Mouse (Mus musculus) hindbrain, embryonic 14.5 days (tissue): Measurements from ENCODE around the gene Jsrp1. TPM values are rescaled to one million over a fixed set of nuclear protein-coding genes. Genes with fewer than 3 reads are reported as not detected.

Experiments used
- ATAC-seq: fragments of 200-750 bp; cut with Nextera tagmentation; 2 replicates; pipeline ENCODE4 v1.8.0; 2017; ENCODE audit warnings: moderate number of reproducible peaks, mild to moderate bottlenecking, moderate TSS enrichment, moderate library complexity; ENCODE audit not compliant: low FRiP score
- DNase-seq: peaks from one replicate; pipeline ENCODE4 v3.0.0-alpha.2; 2015; ENCODE audit warnings: low spot score
- H3K27ac ChIP-seq: fragments of 300-500 bp; sonication (generic); 2 replicates; pipeline ENCODE4 v1.5.1; 2014; ENCODE audit warnings: mild to moderate bottlenecking, moderate library complexity
- H3K27me3 ChIP-seq: fragments of 300-500 bp; sonication (generic); 2 replicates; pipeline ENCODE4 v1.6.1; 2014; ENCODE audit warnings: mild to moderate bottlenecking, low read length, mixed read lengths; ENCODE audit not compliant: control insufficient read depth, insufficient read depth
- H3K36me3 ChIP-seq: fragments of 300-500 bp; sonication (generic); replicated peaks from 2 replicates; pipeline ENCODE4 v1.6.1; 2014; ENCODE audit not compliant: control insufficient read depth, insufficient read depth
- H3K4me1 ChIP-seq: fragments of 300-500 bp; sonication (generic); replicated peaks from 2 replicates; pipeline ENCODE4 v1.6.1; 2014; ENCODE audit warnings: antibody characterized with exemption, low read length, mixed read lengths; ENCODE audit not compliant: control insufficient read depth, insufficient read depth
- H3K4me2 ChIP-seq: fragments of 300-500 bp; sonication (generic); replicated peaks from 2 replicates; pipeline ENCODE4 v1.6.1; 2014; ENCODE audit warnings: mild to moderate bottlenecking, moderate library complexity
- H3K4me3 ChIP-seq: fragments of 300-500 bp; sonication (generic); replicated peaks from 2 replicates; pipeline ENCODE4 v1.5.1; 2014; ENCODE audit warnings: mild to moderate bottlenecking, low read length
- H3K9ac ChIP-seq: fragments of 300-500 bp; sonication (generic); 2 replicates; pipeline ENCODE4 v1.6.1; 2014
- H3K9me3 ChIP-seq: fragments of 300-500 bp; sonication (generic); 2 replicates; pipeline ENCODE4 v1.6.1; 2016; ENCODE audit warnings: low read length; ENCODE audit not compliant: control insufficient read depth
- WGBS: fragments of 180-500 bp; shearing (Covaris S2); extraction: QIAGEN DNeasy Blood & Tissue Kit; methylation state at CpG from one replicate; pipeline ENCODE4 v1.1.7; 2014; 5-methylcytosine and 5-hydroxymethylcytosine counted together
- polyA plus RNA-seq: library from polyadenylated mRNA; unstranded; fragments of >200 nt; fragmentation: Nextera tagmentation; extraction: Ambion mirVana; gene quantifications from 2 replicates; pipeline ENCODE4 v1.2.1, GENCODE M21; 2014

The Jsrp1 gene
- polyA plus RNA-seq, 1 experiment from 2014 or later, result 0.96 TPM

DNA sequence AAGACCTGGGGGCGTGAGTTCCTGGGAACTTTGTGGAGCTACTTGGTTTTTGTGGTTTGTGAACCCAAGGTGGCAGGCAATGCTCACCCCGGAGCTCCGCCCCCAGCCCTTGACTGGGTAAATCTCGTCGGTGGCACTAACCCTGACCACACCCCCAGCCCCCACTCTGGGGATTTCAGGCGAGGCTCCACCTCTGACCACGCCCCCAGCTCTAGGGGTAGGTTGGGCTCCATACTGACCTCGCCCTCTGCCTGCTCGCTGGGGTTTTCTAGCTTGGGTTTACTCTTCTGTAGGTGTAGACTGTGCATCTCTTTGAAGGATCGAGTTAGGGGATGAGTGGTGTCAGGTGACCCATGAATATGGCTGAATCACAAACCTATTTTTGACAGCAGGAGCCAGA is 35.3 kb upstream of the Jsrp1 start:
- WGBS, result 12% methylated on average over 10 of the region's 10 CpGs
- H3K27ac ChIP-seq, result no peak overlapping the region

DNA sequence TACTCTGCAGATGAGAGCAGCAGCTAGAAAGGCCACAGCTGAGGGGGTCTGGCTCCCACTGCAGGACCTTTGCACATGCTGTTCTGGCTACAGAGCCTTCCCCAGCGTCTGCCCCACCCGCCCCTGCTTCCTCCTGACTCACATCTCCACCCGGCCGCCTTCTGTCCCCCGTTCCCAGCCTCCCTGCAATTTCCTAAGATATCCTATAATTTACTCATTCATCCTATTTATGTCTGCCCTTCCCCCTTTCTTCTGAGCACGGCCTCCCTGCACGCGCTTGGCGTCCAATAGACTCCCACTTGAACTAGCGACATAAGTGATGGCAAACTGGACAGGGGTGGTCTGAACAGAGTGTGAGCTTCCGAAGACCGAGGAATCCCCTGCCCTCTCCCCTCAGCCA is 32.4 kb upstream of the Jsrp1 start:
- no peak overlapping the region for H3K4me2 ChIP-seq
- no peak for DNase-seq
- no peak overlapping the region for H3K4me3 ChIP-seq
- H3K9ac ChIP-seq, result no peak overlapping the region
- no peaks in the 10 kb centered on the region; the same call in 1 of the 2 replicates for H3K36me3 ChIP-seq
- ATAC-seq, result no peak
- WGBS, result 83% methylated on average over 12 of the region's 12 CpGs
- H3K9me3 ChIP-seq, result no peaks in the 10 kb centered on the region
- H3K27me3 ChIP-seq, result peaks cover 33% of the 10 kb centered on the region
- H3K4me1 ChIP-seq, result peaks cover 5% of the 10 kb centered on the region; the same call in 1 of the 2 replicates
- H3K27ac ChIP-seq, result no peak overlapping the region

More for the DNA sequence above, 35.3 kb upstream of the Jsrp1 start:
- Histone ChIP-seq H3K4me1 (peaks cover 2% of the 10 kb centered on the region; the same call in 1 of the 2 replicates), H3K9me3 (no peaks in the 10 kb centered on the region), H3K36me3 (peaks cover 23% of the 10 kb centered on the region), H3K4me3 (no peak overlapping the region), H3K27me3 (peaks cover 20% of the 10 kb centered on the region), H3K9ac (no peak overlapping the region), H3K4me2 (no peak overlapping the region)
- ATAC-seq, result no peak
- DNase-seq, result no peak

DNA sequence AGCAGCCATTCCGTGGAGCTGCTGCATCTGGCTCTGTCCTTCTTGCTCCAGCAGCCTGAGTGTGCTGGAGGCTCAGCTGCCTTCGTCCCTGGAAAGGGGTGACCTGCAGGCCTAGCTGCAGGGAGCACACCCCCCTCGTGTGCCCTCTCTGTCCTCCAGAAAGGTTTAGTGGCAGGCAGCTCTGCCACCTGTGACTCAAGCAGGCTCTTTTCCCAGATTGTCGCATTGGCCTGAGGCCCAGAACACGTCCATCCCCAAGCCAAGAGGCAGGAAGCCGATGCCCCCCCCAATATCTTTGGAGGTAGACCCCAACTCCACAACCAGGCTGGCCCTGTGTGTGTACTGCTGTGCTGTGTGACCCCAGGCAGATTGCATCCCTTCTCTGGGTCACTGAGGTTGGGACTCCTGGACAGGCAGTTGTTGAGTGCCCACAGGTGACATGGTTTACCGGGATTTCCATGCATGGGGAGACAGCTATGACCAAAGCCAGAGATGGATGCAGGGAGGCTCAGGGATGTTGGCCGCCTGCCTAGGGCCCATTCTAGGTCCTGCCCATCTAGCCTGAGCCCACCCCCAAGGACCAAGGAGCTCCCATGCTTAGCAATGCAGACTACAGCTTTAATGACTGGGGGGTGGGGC is 31.9 kb upstream of the Jsrp1 start:
- Histone ChIP-seq H3K27me3 (peaks cover 33% of the 10 kb centered on the region), H3K4me1 (peaks cover 5% of the 10 kb centered on the region; the same call in 1 of the 2 replicates), H3K4me2 (no peak overlapping the region), H3K9me3 (no peaks in the 10 kb centered on the region), H3K9ac (no peak overlapping the region), H3K27ac (no peak overlapping the region), H3K4me3 (no peak overlapping the region), H3K36me3 (no peaks in the 10 kb centered on the region; the same call in 1 of the 2 replicates)
- ATAC-seq (no peak), DNase-seq (no peak)
- 65% methylated on average over 8 of the region's 8 CpGs for WGBS

DNA sequence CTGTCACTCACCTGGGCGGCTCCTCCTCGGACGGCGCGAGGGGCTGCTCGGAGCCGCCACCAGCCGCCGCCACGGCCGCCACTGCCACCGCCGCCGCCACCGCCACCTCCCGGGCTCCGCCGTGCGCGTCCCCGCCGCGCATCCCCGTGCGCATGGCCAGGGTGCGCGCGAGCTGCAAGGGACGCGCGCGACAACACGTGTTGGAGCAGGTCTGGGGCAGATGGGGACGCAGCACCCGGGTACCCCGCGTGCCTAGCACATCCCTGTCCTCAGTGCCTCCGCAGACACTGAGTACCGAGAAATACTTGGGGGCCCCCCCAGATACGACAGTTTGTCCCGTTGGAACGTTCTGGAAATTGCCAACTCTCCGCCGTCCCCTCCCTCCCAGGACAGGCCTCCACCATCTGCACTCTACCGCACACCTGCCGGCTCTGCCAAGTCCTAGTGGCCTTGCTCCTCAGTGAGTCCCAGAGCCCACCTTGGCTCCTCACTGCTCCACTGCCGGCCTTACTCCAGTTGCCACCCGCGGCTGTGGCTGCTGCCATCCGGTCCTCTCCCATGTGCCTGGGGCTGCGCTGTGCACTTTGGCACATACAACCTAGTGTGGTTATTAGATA is 30.7 kb upstream of the Jsrp1 start, which contains the start of gene Lingo3:
TSS of gene Lingo3 (minus strand) at position 109 of the 617 bp plus-strand sequence.
- Histone ChIP-seq H3K4me2 (peak within 1 kb of the TSS; percentile 88), H3K27ac (no peak within 1 kb of the TSS), H3K27me3 (peaks cover 33% of the 10 kb centered on the region), H3K4me3 (peak within 1 kb of the TSS; percentile 56), H3K9me3 (no peaks in the 10 kb centered on the region), H3K9ac (peak within 1 kb of the TSS; percentile 75), H3K4me1 (peaks cover 5% of the 10 kb centered on the region; the same call in 1 of the 2 replicates), H3K36me3 (no peaks in the 10 kb centered on the region)
- WGBS, result 4% methylated on average over 36 of the region's 51 CpGs
- DNase-seq (peak; percentile 70), ATAC-seq (peak; percentile 44; the same call in 1 of the 2 replicates)

DNA sequence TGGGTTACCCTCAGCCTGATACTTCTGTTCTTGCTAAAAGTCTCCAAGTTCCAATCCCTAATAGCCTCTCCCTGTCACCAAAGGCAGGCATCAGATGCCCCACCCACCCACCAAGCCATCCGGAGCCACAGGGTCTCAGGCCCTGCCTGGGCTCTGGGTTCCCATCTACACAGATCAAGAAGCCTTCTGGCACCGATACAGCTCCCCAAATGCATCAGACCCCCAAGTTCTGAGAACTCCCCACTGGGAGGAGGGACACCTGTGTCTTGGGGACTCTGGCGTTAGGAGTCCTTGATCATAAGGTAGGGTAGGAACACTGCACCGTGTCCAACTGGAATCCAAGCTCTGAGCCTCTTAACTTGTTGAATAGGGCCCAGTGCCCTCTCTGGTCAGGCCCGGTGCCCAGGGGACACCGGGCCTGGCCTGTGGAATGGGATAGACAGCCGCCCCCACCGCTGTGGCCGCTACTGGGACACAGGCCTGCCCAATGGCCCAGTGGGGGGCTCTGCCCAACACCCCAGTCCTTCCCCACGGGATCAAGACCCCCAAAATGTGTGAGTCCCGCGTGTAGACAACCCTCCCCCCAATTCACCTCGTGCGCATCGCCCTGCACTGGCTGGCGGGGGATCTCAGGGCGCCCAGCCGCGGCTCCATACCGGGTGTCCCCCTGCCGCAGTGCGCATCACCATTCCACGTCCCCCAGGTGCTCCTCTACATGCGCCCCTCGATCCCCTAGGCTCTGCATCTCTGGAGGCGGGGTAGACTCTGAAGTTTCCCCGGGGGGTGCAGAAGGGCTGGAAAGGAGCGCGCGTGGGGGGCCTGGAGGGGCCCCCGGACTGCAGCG is 30.0 kb upstream of the Jsrp1 start:
- DNase-seq (no peak), ATAC-seq (no peak)
- H3K4me3 ChIP-seq, result peak overlapping the region; percentile 56
- WGBS, result 9% methylated on average over 28 of the region's 32 CpGs
- peak overlapping the region; percentile 75 for H3K9ac ChIP-seq
- H3K4me1 ChIP-seq, result peaks cover 5% of the 10 kb centered on the region; the same call in 1 of the 2 replicates
- no peaks in the 10 kb centered on the region for H3K36me3 ChIP-seq
- peaks cover 33% of the 10 kb centered on the region for H3K27me3 ChIP-seq
- peak overlapping the region; percentile 88 for H3K4me2 ChIP-seq
- H3K27ac ChIP-seq, result no peak overlapping the region
- no peaks in the 10 kb centered on the region for H3K9me3 ChIP-seq

DNA sequence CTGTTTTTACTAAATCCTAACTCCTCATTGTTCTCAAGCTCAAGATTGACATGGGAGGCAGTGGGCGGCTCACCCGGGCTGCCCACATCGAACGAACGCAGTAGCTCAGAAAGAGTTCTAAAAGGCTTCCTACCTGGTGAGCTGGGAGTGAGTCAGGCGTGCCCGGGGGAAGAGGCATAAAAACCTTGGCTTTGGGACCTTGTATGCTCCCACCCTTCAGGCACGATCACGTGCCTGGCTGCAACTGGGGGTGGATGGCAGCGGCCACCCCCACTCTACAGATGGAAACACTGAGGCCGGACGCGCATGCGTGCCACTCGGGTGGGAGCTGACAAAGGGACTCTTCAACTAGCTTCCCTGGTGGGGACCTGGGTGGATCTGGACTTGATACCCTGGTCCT is 29.0 kb upstream of the Jsrp1 start:
- peaks cover 5% of the 10 kb centered on the region; the same call in 1 of the 2 replicates for H3K4me1 ChIP-seq
- no peak overlapping the region for H3K4me2 ChIP-seq
- no peak overlapping the region for H3K9ac ChIP-seq
- WGBS, result 84% methylated on average over 15 of the region's 15 CpGs
- H3K27me3 ChIP-seq, result peaks cover 37% of the 10 kb centered on the region
- no peaks in the 10 kb centered on the region for H3K9me3 ChIP-seq
- H3K27ac ChIP-seq, result no peak overlapping the region
- H3K36me3 ChIP-seq, result no peaks in the 10 kb centered on the region
- H3K4me3 ChIP-seq, result no peak overlapping the region
- DNase-seq, result no peak
- no peak for ATAC-seq

DNA sequence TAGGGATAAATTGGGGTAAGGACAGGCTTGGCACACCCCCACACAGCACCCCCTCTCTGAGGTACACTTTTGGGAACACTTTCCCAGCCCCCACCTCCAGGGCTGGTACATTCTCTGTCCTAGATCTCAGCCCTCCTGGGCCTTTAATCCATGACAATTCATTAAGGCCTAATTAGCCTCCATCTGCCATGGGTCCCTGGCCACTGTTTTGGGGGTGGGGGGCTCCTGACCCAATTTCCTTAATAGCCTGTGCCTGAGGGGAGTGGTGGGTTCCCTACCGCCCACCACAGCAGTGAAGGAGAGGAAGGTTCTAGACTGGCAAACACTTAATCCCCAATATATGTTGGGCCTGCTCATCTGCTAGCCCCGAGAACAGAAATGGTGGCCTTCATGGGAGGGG is 28.4 kb upstream of the Jsrp1 start:
- H3K9ac ChIP-seq, result no peak overlapping the region
- H3K4me2 ChIP-seq, result no peak overlapping the region
- DNase-seq (no peak), ATAC-seq (peak; percentile 14; the same call in 1 of the 2 replicates)
- 71% methylated on average over 2 of the region's 2 CpGs for WGBS
- no peaks in the 10 kb centered on the region for H3K36me3 ChIP-seq
- no peaks in the 10 kb centered on the region for H3K9me3 ChIP-seq
- no peak overlapping the region for H3K27ac ChIP-seq
- no peak overlapping the region for H3K4me3 ChIP-seq
- peaks cover 5% of the 10 kb centered on the region; the same call in 1 of the 2 replicates for H3K4me1 ChIP-seq
- peaks cover 37% of the 10 kb centered on the region for H3K27me3 ChIP-seq

DNA sequence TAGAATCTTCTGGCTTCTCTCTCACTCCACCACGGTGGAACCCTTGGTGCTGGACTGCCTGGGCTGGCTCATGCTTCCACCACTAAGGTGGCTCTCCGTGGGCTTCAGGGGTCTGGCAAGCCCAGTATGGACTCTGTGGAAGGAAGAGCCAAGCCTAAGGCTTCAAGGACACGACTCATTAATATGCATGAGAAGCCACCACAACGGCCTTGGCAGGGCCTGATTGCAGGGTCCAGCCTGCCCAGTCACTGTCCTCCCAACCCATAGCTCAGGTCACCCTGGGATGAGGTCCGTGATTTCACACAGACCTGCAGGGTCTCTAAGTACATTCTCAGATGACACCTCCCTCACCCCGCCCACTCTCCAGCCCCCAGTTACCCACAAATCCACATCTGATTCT is 26.6 kb upstream of the Jsrp1 start:
- no peak overlapping the region for H3K4me3 ChIP-seq
- H3K4me1 ChIP-seq, result peaks cover 5% of the 10 kb centered on the region; the same call in 1 of the 2 replicates
- H3K36me3 ChIP-seq, result 0 out of 2 replicates have a peak, but pooled peaks cover 6% of the 10 kb centered on the region
- no peak overlapping the region for H3K27ac ChIP-seq
- no peak overlapping the region for H3K4me2 ChIP-seq
- H3K9me3 ChIP-seq, result no peaks in the 10 kb centered on the region
- no peak overlapping the region for H3K9ac ChIP-seq
- DNase-seq (no peak), ATAC-seq (no peak)
- 57% methylated on average over 6 of the region's 6 CpGs for WGBS
- peaks cover 43% of the 10 kb centered on the region for H3K27me3 ChIP-seq
